Mouse (Mus musculus) C2C12 (cell line): ENCODE data around the gene BC003965.

Experiments used
- CEBPB ChIP-seq: IDR thresholded peaks from one replicate; pipeline ENCODE4 v1.6.1; 2011; ENCODE audit warnings: low read depth, mild to moderate bottlenecking, control low read depth, moderate library complexity
- CTCF ChIP-seq: IDR thresholded peaks from one replicate; pipeline ENCODE4 v1.5.1; 2011; ENCODE audit not compliant: control insufficient read depth, insufficient read depth, insufficient read length
- USF1 ChIP-seq: IDR thresholded peaks from one replicate; pipeline ENCODE4 v1.6.1; 2011; ENCODE audit warnings: low read depth, mild to moderate bottlenecking, control low read depth, moderate library complexity

DNA sequence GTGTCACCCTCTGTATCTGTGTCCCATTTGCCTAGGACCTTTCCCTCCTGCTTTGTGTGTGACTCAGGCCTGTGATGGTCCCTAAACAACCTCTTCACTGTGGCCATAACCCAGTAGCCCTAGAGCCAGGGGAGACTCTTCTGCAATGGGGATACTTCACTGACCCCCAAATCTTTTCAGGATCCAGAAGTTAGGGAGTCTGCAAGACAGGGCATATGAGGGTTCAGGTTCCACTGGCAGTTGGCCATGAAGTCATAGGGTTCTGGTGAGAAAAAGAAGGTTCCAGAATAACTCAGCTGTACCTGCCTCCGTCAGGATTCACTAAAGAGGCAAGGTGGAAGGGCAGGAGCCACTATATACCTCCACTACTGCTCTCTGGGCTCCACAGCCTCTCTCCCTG, 22.2 kb upstream of the BC003965 start, which contains the start of gene Ccdc154:
- no peak for TF ChIP-seq CTCF
- no peak for TF ChIP-seq USF1
- TF ChIP-seq CEBPB = no peak
